In genomic region chr5:88930129-88930528, GRCm38 (mm10) we compare ENCODE assay signal across 9 mouse cellular contexts. TPM values are rescaled to one million over a fixed set of nuclear protein-coding genes. Genes with fewer than 3 reads are reported as not detected.
A peak's percentile ranks its signal among the peaks of the same experiment; 100 is the strongest.
DNase-seq lines count a peak whose midpoint lies in the region; ATAC-seq lines count a peak whose summit lies in the region.
"Had no signal": no experiment of that assay in that cellular context is flagged by ENCODE, and none has a peak within 500 bp of the region (broad histone marks: within the 10 kb centered on the region; RNA-seq: fewer than 3 reads in every experiment).

No protein-coding gene starts in this region.

- H3K4me2 ChIP-seq in lung, embryonic 15.5 days = peak overlapping the region; percentile 44
- no peak overlapping the region for H3K4me2 ChIP-seq in hindbrain, embryonic 12.5 days (replicated peaks)
- no peak overlapping the region for H3K4me2 ChIP-seq in neural tube, embryonic 14.5 days (ENCODE audit: low read depth, low read length)

- H3K27me3 ChIP-seq in heart, embryonic 10.5 days (ENCODE audit: insufficient read depth, poor library complexity, severe bottlenecking) = no peaks in the 10 kb centered on the region
- H3K27me3 ChIP-seq in lung, embryonic 15.5 days = no peaks in the 10 kb centered on the region
- H3K27me3 ChIP-seq in hindbrain, embryonic 12.5 days = no peaks in the 10 kb centered on the region
- H3K27me3 ChIP-seq in neural tube, embryonic 14.5 days (ENCODE audit: control insufficient read depth, insufficient read depth, low read length) = no peaks in the 10 kb centered on the region

- no peaks in the 10 kb centered on the region for H3K36me3 ChIP-seq in heart, embryonic 10.5 days
- no peaks in the 10 kb centered on the region for H3K36me3 ChIP-seq in lung, embryonic 15.5 days
- H3K36me3 ChIP-seq in hindbrain, embryonic 12.5 days = no peaks in the 10 kb centered on the region
- no peaks in the 10 kb centered on the region for H3K36me3 ChIP-seq in neural tube, embryonic 14.5 days (ENCODE audit: control insufficient read depth, insufficient read depth, low read length)

- H3K4me3 ChIP-seq in heart, embryonic 10.5 days = no peak overlapping the region
- 0 out of 2 replicates have a peak overlapping the region, but pooled peaks have one; percentile 10 for H3K4me3 ChIP-seq in lung, embryonic 15.5 days
- no peak overlapping the region for H3K4me3 ChIP-seq in hindbrain, embryonic 12.5 days
- H3K4me3 ChIP-seq in neural tube, embryonic 14.5 days (ENCODE audit: low read depth, low read length) = no peak overlapping the region

- intact Hi-C loops in heart, postnatal 25 days (cut with DNase I) = loop anchor here (10.0 kb wide), 1 partner anchor 215 kb away; no protein-coding TSS in a partner anchor

- H3K9ac ChIP-seq in lung, embryonic 15.5 days = no peak overlapping the region
- no peak overlapping the region for H3K9ac ChIP-seq in hindbrain, embryonic 12.5 days
- no peak overlapping the region for H3K9ac ChIP-seq in neural tube, embryonic 14.5 days (replicated peaks; ENCODE audit: low read depth, low read length)

- WGBS in heart, embryonic 10.5 days = 58% methylated on average over 5 of the region's 5 CpGs
- 42% methylated on average over 5 of the region's 5 CpGs for WGBS in lung, embryonic 15.5 days
- 72% methylated on average over 5 of the region's 5 CpGs for WGBS in hindbrain, embryonic 12.5 days
- 78% methylated on average over 5 of the region's 5 CpGs for WGBS in neural tube, embryonic 14.5 days

- peak; percentile 30; the same call in 1 of the 2 replicates for ATAC-seq in lung, embryonic 15.5 days (ENCODE audit: borderline replicate concordance, extremely low read depth, low FRiP score, low TSS enrichment)
- peak; percentile 47; the same call in 1 of the 2 replicates for ATAC-seq in hindbrain, embryonic 12.5 days (ENCODE audit: low FRiP score)
- 0 out of 2 replicates have a peak, but pooled peaks have one; percentile 18 for ATAC-seq in neural tube, embryonic 14.5 days (ENCODE audit: low read depth)
- ATAC-seq: CD4-positive, CD25-positive, alpha-beta regulatory T cell, adult 4 months had no signal

- no peak for DNase-seq in heart, embryonic 10.5 days (ENCODE audit: low spot score)
- no peak for DNase-seq in heart, postnatal 25 days (ENCODE audit: low spot score)
- DNase-seq in lung, postnatal 25 days (ENCODE audit: low spot score) = no peak
- no peak for DNase-seq in Muller cell, postnatal 12 days (ENCODE audit: inconsistent ontology term)
- no peak for DNase-seq in right cerebral cortex, postnatal 14 days

- H3K9me3 ChIP-seq in heart, embryonic 10.5 days = no peaks in the 10 kb centered on the region
- no peaks in the 10 kb centered on the region for H3K9me3 ChIP-seq in lung, embryonic 15.5 days
- H3K9me3 ChIP-seq in hindbrain, embryonic 12.5 days (replicated peaks) = no peaks in the 10 kb centered on the region
- no peaks in the 10 kb centered on the region for H3K9me3 ChIP-seq in neural tube, embryonic 14.5 days (ENCODE audit: control insufficient read depth, low read length)

- peaks cover 54% of the 10 kb centered on the region for H3K4me1 ChIP-seq in heart, embryonic 10.5 days
- H3K4me1 ChIP-seq in lung, embryonic 15.5 days = peaks cover 56% of the 10 kb centered on the region
- H3K4me1 ChIP-seq in hindbrain, embryonic 12.5 days = peaks cover 12% of the 10 kb centered on the region
- 0 out of 2 replicates have a peak, but pooled peaks cover 2% of the 10 kb centered on the region for H3K4me1 ChIP-seq in neural tube, embryonic 14.5 days (ENCODE audit: control insufficient read depth, insufficient read depth, low read length)

- H3K27ac ChIP-seq in heart, embryonic 10.5 days = peak overlapping the region; percentile 77
- H3K27ac ChIP-seq in lung, embryonic 15.5 days = peak overlapping the region; percentile 84
- no peak overlapping the region for H3K27ac ChIP-seq in hindbrain, embryonic 12.5 days
- no peak overlapping the region for H3K27ac ChIP-seq in neural tube, embryonic 14.5 days (ENCODE audit: low read depth, low read length)

RNA-seq across cellular contexts. Expression of gene Slc4a4, which starts 43.5 kb away (rescaled TPM):
- 2.2 and 3.0 TPM in 2 replicates for polyA plus RNA-seq in heart, embryonic 10.5 days (2016; fragmentation: Nextera tagmentation; extraction: Ambion mirVana)
- total RNA-seq in heart, postnatal 25 days (2021) = 10 to 100 TPM; 20.7 to 24.4 TPM
- 4.8 and 5.4 TPM in 2 replicates for polyA plus RNA-seq in lung, embryonic 15.5 days (2015; fragmentation: Nextera tagmentation; extraction: Ambion mirVana)
- polyA plus RNA-seq in hindbrain, embryonic 12.5 days (2016; fragmentation: Nextera tagmentation; extraction: Ambion mirVana) = 2.8 and 3.2 TPM in 2 replicates
- 10.9 and 15.8 TPM in 2 replicates for polyA plus RNA-seq in neural tube, embryonic 14.5 days (2014; fragmentation: Nextera tagmentation; extraction: Ambion mirVana)
- polyA plus RNA-seq: CD4-positive, CD25-positive, alpha-beta regulatory T cell, adult 4 months had no signal

Comparison
In these comparisons a context has a peak if more than half of its experiments do, and no peak if none do; other contexts are left out.
1. H3K27ac ChIP-seq: peak in heart, embryonic 10.5 days (single experiment) and lung, embryonic 15.5 days (single experiment); none in hindbrain, embryonic 12.5 days (single experiment) and neural tube, embryonic 14.5 days (single experiment).
2. Peak in every context shown above with its lines, with median percentiles within 50 percentile points of each other: ATAC-seq.